Mouse (Mus musculus) embryo, embryonic 11.5 days (tissue): ENCODE measurements around the gene Chl1.

ENCODE experiments used
- DNase-seq: peaks from one replicate; pipeline ENCODE4 v3.0.0-alpha.2; 2012; ENCODE audit warnings: low read depth, low spot score

Gene Chl1

GRCm38 (mm10) chr6:103795241-103795640 is 284.9 kb downstream of the Chl1 start:
- no peak for DNase-seq
